Mouse (Mus musculus) heart, postnatal 0 days (tissue): Measurements from ENCODE around the gene Znrf1. TPM values are rescaled to one million over a fixed set of nuclear protein-coding genes. Genes with fewer than 3 reads are reported as not detected.

Source experiments
- ATAC-seq: fragments of 200-750 bp; cut with Nextera tagmentation; 2 replicates; pipeline ENCODE4 v1.8.0; 2017; ENCODE audit warnings: low read depth, moderate number of reproducible peaks, moderate library complexity; ENCODE audit not compliant: insufficient read depth
- DNase-seq: peaks from one replicate; pipeline ENCODE4 v3.0.0-alpha.2; 2016; ENCODE audit warnings: low spot score
- H3K27ac ChIP-seq: fragments of 300-500 bp; sonication (generic); 2 replicates; pipeline ENCODE4 v1.5.1; 2014; ENCODE audit warnings: low read depth, mild to moderate bottlenecking
- H3K27me3 ChIP-seq: fragments of 300-500 bp; sonication (generic); 2 replicates; pipeline ENCODE4 v1.6.1; 2014; ENCODE audit warnings: low read length, mixed read lengths; ENCODE audit not compliant: control insufficient read depth, insufficient read depth
- H3K36me3 ChIP-seq: fragments of 300-500 bp; sonication (generic); replicated peaks from 2 replicates; pipeline ENCODE4 v1.6.1; 2014; ENCODE audit warnings: low read length, mixed read lengths; ENCODE audit not compliant: control insufficient read depth, insufficient read depth
- H3K4me1 ChIP-seq: fragments of 300-500 bp; sonication (generic); 2 replicates; pipeline ENCODE4 v1.6.1; 2014; ENCODE audit warnings: antibody characterized with exemption; ENCODE audit not compliant: control insufficient read depth, insufficient read depth
- H3K4me2 ChIP-seq: fragments of 300-500 bp; sonication (generic); 2 replicates; pipeline ENCODE4 v1.6.1; 2014; ENCODE audit warnings: low read depth, mild to moderate bottlenecking, low read length, moderate library complexity
- H3K4me3 ChIP-seq: fragments of 300-500 bp; sonication (generic); 2 replicates; pipeline ENCODE4 v1.5.1; 2014; ENCODE audit warnings: low read depth, low read length
- H3K9ac ChIP-seq: fragments of 300-500 bp; sonication (generic); replicated peaks from 2 replicates; pipeline ENCODE4 v1.6.1; 2014; ENCODE audit warnings: low read depth, low read length, mixed read lengths
- H3K9me3 ChIP-seq: fragments of 300-500 bp; sonication (generic); replicated peaks from 2 replicates; pipeline ENCODE4 v1.6.1; 2016; ENCODE audit warnings: low read length; ENCODE audit not compliant: control insufficient read depth
- CTCF ChIP-seq: IDR thresholded peaks from 2 replicates; pipeline ENCODE4 v1.5.1; 2016; ENCODE audit warnings: antibody characterized with exemption, control low read depth, low read depth
- EP300 ChIP-seq: IDR thresholded peaks from 2 replicates; pipeline ENCODE4 v1.6.1; 2016; ENCODE audit warnings: antibody characterized with exemption, low read depth
- WGBS: fragments of 180-500 bp; shearing (Covaris S2); extraction: QIAGEN DNeasy Blood & Tissue Kit; methylation state at CpG from one replicate; pipeline ENCODE4 v1.1.7; 2014; 5-methylcytosine and 5-hydroxymethylcytosine counted together
- polyA plus RNA-seq: library from polyadenylated mRNA; unstranded; fragments of >200 nt; fragmentation: Nextera tagmentation; extraction: Ambion mirVana; gene quantifications from 2 replicates; pipeline ENCODE4 v1.2.1, GENCODE M21; 2015
- total RNA-seq: library from RNA; depleted of rRNA; stranded (reverse); fragments of >200 nt; gene quantifications from 2 replicates; pipeline ENCODE4 v1.2.3, GENCODE M21; 2014; ENCODE audit warnings: low replicate concordance

The Znrf1 gene
- total and polyA plus RNA-seq, 2 experiments from 2014 or later, result 13.9 to 52.1 TPM

- H3K9me3 ChIP-seq, result no peaks in the 10 kb centered on the region
- peaks cover 35% of the 10 kb centered on the region for H3K4me1 ChIP-seq
- no peak for ATAC-seq
- no peak overlapping the region for H3K27ac ChIP-seq
- no peak overlapping the region for H3K9ac ChIP-seq
- TF ChIP-seq CTCF (no peak), EP300 (no peak)
- DNase-seq, result no peak
- H3K36me3 ChIP-seq, result peaks cover 15% of the 10 kb centered on the region; the same call in 1 of the 2 replicates
- WGBS, result 87% methylated on average over 10 of the region's 10 CpGs
- H3K4me3 ChIP-seq, result no peak overlapping the region
- no peak overlapping the region for H3K4me2 ChIP-seq
- H3K27me3 ChIP-seq, result no peaks in the 10 kb centered on the region
These were observed 86.7 kb downstream of the Znrf1 start for GRCm38 (mm10) chr8:111622553-111622952.

GRCm38 (mm10) chr8:111624081-111624852 is 88.4 kb downstream of the Znrf1 start:
- Histone ChIP-seq H3K27ac (peak overlapping the region; percentile 73), H3K4me2 (no peak overlapping the region), H3K9ac (0 out of 2 replicates have a peak overlapping the region, but pooled peaks have one; percentile 22), H3K36me3 (peaks cover 15% of the 10 kb centered on the region; the same call in 1 of the 2 replicates), H3K9me3 (no peaks in the 10 kb centered on the region), H3K4me3 (no peak overlapping the region), H3K4me1 (peaks cover 26% of the 10 kb centered on the region), H3K27me3 (no peaks in the 10 kb centered on the region)
- DNase-seq (peak; percentile 51), ATAC-seq (peak; percentile 54)
- TF ChIP-seq CTCF (no peak), EP300 (no peak)
- WGBS, result 57% methylated on average over 12 of the region's 12 CpGs

GRCm38 (mm10) chr8:111624853-111625221 is 88.9 kb downstream of the Znrf1 start:
- ATAC-seq (no peak), DNase-seq (no peak)
- no peaks in the 10 kb centered on the region for H3K9me3 ChIP-seq
- H3K4me3 ChIP-seq, result no peak overlapping the region
- no peaks in the 10 kb centered on the region for H3K27me3 ChIP-seq
- 69% methylated on average over 10 of the region's 10 CpGs for WGBS
- H3K4me1 ChIP-seq, result peaks cover 20% of the 10 kb centered on the region
- no peak overlapping the region for H3K4me2 ChIP-seq
- peaks cover 15% of the 10 kb centered on the region; the same call in 1 of the 2 replicates for H3K36me3 ChIP-seq
- peak overlapping the region; percentile 73 for H3K27ac ChIP-seq
- TF ChIP-seq EP300 (no peak), CTCF (no peak; the same call in 1 of the 2 replicates)
- no peak overlapping the region for H3K9ac ChIP-seq

GRCm38 (mm10) chr8:111625694-111626527 is 90.0 kb downstream of the Znrf1 start:
- no peak overlapping the region for H3K4me3 ChIP-seq
- peak; percentile 42 for ATAC-seq

GRCm38 (mm10) chr8:111626528-111626820 is 90.6 kb downstream of the Znrf1 start:
- ATAC-seq, result no peak
- TF ChIP-seq CTCF, result no peak
- TF ChIP-seq EP300, result no peak

More at GRCm38 (mm10) chr8:111625694-111626527, 90.0 kb downstream of the Znrf1 start:
- peak; percentile 65 for DNase-seq
- 24% methylated on average over 6 of the region's 6 CpGs for WGBS
- H3K4me1 ChIP-seq, result peaks cover 15% of the 10 kb centered on the region
- H3K27me3 ChIP-seq, result no peaks in the 10 kb centered on the region
- H3K27ac ChIP-seq, result no peak overlapping the region
- peaks cover 15% of the 10 kb centered on the region; the same call in 1 of the 2 replicates for H3K36me3 ChIP-seq
- peak; percentile 88 for TF ChIP-seq CTCF
- TF ChIP-seq EP300, result no peak
- no peaks in the 10 kb centered on the region for H3K9me3 ChIP-seq
- H3K9ac ChIP-seq, result no peak overlapping the region
- H3K4me2 ChIP-seq, result no peak overlapping the region

More at GRCm38 (mm10) chr8:111626528-111626820, 90.6 kb downstream of the Znrf1 start:
- Histone ChIP-seq H3K9me3 (no peaks in the 10 kb centered on the region), H3K4me2 (no peak overlapping the region), H3K4me3 (no peak overlapping the region), H3K9ac (no peak overlapping the region), H3K27me3 (no peaks in the 10 kb centered on the region), H3K36me3 (peaks cover 14% of the 10 kb centered on the region; the same call in 1 of the 2 replicates), H3K4me1 (peaks cover 15% of the 10 kb centered on the region), H3K27ac (no peak overlapping the region)
- DNase-seq, result no peak
- WGBS, result 43% methylated on average over 8 of the region's 8 CpGs
